Mouse (Mus musculus) testis, adult 2 months (tissue): Measurements from ENCODE around the gene Egf. TPM values are rescaled to one million over a fixed set of nuclear protein-coding genes. Genes with fewer than 3 reads are reported as not detected.
A peak's percentile ranks its signal among the peaks of the same experiment; 100 is the strongest.

Experiments used
- H3K27ac ChIP-seq: fragments of 200-500 bp; 2 replicates; pipeline ENCODE4 v1.5.1; 2012; ENCODE audit warnings: low read depth, low read length; ENCODE audit not compliant: control insufficient read depth, insufficient read depth
- H3K27me3 ChIP-seq: fragments of 200-500 bp; 2 replicates; pipeline ENCODE4 v1.6.1; 2012; ENCODE audit warnings: mild to moderate bottlenecking, low read length, moderate library complexity; ENCODE audit not compliant: control insufficient read depth, insufficient read depth
- H3K36me3 ChIP-seq: fragments of 200-500 bp; 2 replicates; pipeline ENCODE4 v1.6.1; 2012; ENCODE audit warnings: mild to moderate bottlenecking, low read length; ENCODE audit not compliant: control insufficient read depth, insufficient read depth
- H3K4me1 ChIP-seq: fragments of 200-500 bp; 2 replicates; pipeline ENCODE4 v1.6.1; 2012; ENCODE audit warnings: low read length; ENCODE audit not compliant: control insufficient read depth, insufficient read depth
- H3K4me3 ChIP-seq: fragments of 200-500 bp; 2 replicates; pipeline ENCODE4 v1.5.1; 2012; ENCODE audit warnings: low read depth, mild to moderate bottlenecking, low read length, moderate library complexity, mixed read lengths; ENCODE audit not compliant: control insufficient read depth
- CTCF ChIP-seq: fragments of 200-500 bp; IDR thresholded peaks from 2 replicates; pipeline ENCODE4 v1.5.1; 2012; ENCODE audit warnings: low read depth, mild to moderate bottlenecking, inconsistent platforms, low read length, moderate library complexity; ENCODE audit not compliant: control insufficient read depth, insufficient read depth, insufficient replicate concordance
- POLR2A ChIP-seq: fragments of 200-500 bp; IDR thresholded peaks from 2 replicates; pipeline ENCODE4 v1.6.1; 2012; ENCODE audit warnings: low read depth, mild to moderate bottlenecking, inconsistent platforms, low read length, moderate library complexity; ENCODE audit not compliant: control insufficient read depth
- polyA plus RNA-seq: library from polyadenylated mRNA; depleted of rRNA; stranded (reverse); fragments of >200 nt; gene quantifications from 2 replicates; pipeline ENCODE4 v1.2.3, GENCODE M21; 2012

Gene Egf
- polyA plus RNA-seq, 1 experiment = 3.4 TPM

DNA sequence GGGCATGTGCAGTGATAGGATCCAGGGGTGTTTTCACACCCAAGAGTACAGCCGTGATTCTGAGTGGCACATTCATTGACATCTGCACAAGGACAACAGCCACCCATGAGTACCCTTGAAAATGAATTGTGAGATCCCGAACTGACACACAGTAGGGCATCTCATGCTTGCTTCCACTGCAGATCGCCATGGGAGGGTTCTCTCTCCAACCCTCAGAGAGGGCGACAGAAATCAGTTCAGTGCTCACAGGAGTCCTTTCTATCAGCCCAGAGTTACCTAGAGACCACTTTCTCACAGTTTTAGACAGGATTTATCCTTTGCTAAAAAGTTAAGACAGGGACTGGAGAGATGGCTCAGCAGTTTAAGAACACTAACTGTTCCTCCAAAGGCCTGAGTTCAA lies 31.8 kb downstream of the Egf start:
- Histone ChIP-seq H3K4me1 (no peaks in the 10 kb centered on the region; the same call in 1 of the 2 replicates), H3K27ac (no peak overlapping the region), H3K27me3 (no peaks in the 10 kb centered on the region), H3K36me3 (no peaks in the 10 kb centered on the region), H3K4me3 (no peak overlapping the region)
- no peak for TF ChIP-seq POLR2A
- TF ChIP-seq CTCF = no peak

DNA sequence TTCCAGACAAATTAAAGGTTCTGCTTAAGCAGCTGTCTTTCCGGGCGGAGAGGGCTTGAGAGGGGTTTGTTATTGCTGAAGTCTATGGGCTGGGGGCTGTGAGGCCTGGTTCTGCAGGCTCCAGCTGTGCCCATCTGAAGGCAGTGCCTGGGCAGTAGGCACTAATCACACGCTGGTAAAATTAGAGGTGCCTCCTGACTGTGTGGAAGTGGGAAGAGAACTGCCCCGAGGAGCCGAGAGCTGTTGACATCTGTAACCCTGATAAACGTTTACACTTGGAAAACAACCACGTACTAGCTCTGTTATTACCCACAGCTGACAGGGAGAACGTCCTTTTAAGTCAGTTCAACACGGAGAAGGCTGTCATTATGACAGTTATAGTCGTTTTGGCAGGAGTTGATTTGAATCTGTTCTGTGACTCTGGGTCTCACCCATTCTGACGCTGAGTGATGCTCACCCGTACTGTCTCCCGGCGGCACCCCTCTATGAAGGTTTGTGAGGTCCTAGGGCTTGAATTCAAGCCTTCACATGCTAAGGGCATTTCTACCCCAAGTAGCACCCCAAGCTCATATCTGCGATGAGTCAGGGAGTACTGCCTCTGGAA lies 40.5 kb downstream of the Egf start:
- no peak overlapping the region for H3K4me3 ChIP-seq
- no peak overlapping the region for H3K27ac ChIP-seq
- TF ChIP-seq CTCF (no peak), POLR2A (no peak)
- H3K4me1 ChIP-seq = no peaks in the 10 kb centered on the region
- H3K36me3 ChIP-seq = no peaks in the 10 kb centered on the region
- H3K27me3 ChIP-seq = no peaks in the 10 kb centered on the region

DNA sequence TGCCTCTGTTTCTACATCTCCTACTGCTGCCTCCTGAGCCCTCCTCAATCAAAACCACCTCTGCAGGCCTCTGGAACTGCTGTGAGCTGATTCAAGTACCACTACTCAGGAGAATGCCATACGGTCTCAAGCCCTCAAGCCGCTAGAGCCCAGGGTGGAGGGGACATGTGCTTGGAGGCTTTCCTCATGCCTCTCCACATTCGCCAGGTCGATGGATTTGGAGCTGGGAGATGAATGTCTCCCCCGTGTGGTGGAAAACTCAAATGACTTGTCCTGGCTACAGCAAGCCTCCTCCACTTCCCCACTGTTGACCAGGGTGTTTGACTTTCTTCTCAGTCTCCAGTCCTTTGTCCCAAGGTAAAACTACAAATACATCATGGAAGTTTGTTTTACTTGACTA lies 47.0 kb downstream of the Egf start:
- Histone ChIP-seq H3K4me3 (no peak overlapping the region), H3K27ac (no peak overlapping the region), H3K36me3 (no peaks in the 10 kb centered on the region), H3K4me1 (no peaks in the 10 kb centered on the region), H3K27me3 (no peaks in the 10 kb centered on the region)
- TF ChIP-seq CTCF (peak; percentile 42; the same call in 1 of the 2 replicates), POLR2A (no peak)

DNA sequence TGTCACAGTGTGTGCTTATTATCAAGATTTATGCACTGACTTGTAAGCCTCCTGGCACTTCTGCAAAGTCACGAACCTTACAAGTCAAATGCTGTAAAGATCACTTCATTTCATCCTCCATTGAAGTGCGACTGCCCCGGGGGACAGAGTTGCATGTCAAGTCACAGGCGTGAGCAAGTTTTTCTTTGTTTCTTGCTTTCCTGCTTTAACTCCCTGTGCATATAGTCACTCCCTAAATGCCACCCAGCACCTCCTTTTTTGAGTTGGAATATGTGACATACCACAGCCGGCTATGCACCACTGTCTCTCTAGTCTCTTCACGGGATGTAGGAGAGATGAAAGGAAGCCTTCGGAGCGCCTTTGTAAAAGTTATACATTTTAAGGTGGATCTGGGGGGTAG lies 56.2 kb downstream of the Egf start:
- H3K4me1 ChIP-seq = no peaks in the 10 kb centered on the region
- no peaks in the 10 kb centered on the region for H3K27me3 ChIP-seq
- H3K4me3 ChIP-seq = no peak overlapping the region
- H3K27ac ChIP-seq = no peak overlapping the region
- TF ChIP-seq POLR2A = no peak
- TF ChIP-seq CTCF = no peak
- H3K36me3 ChIP-seq = no peaks in the 10 kb centered on the region

DNA sequence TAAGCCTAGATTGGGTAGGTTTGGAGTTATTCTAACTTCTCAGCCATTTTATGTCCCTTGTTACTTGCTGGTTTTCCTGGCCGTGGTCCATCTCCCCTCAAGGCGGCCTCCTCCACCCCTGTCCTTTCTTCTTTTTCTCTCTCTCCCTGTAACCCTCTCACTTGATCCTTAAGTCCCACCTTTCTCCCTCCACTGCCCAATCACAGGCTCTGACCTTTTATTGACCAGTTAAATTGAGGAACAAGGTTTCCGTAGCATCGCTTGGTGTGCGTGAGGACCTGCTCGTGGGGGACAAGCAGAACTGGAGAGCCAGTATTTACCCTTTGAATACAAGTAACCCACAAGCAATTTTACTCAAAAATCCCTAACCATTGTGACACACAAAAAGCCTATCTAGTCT lies 56.8 kb downstream of the Egf start:
- Histone ChIP-seq H3K4me3 (no peak overlapping the region), H3K27ac (no peak overlapping the region), H3K4me1 (no peaks in the 10 kb centered on the region), H3K36me3 (no peaks in the 10 kb centered on the region), H3K27me3 (no peaks in the 10 kb centered on the region)
- TF ChIP-seq CTCF (no peak), POLR2A (no peak)

DNA sequence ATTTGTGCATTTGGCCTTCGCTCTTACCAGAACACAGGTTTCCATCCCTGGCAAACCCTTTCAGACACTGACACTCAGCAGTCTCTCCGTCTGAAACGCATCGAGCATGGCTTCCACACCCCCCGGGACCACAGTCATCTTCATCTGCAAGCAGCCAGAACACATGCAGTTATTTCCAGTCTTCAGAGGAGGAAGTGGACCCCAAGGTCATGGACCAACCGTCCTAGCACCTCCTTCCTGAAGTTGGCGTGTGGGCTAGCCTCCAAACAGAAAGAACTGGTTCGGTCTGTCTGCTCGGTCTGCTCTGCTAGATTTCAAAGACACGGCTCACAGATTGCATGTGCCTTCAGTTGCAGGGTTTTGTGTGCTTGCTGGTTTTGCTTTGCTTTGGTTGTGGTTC lies 57.4 kb downstream of the Egf start:
- TF ChIP-seq POLR2A (no peak), CTCF (no peak)
- Histone ChIP-seq H3K36me3 (no peaks in the 10 kb centered on the region), H3K4me3 (no peak overlapping the region)

DNA sequence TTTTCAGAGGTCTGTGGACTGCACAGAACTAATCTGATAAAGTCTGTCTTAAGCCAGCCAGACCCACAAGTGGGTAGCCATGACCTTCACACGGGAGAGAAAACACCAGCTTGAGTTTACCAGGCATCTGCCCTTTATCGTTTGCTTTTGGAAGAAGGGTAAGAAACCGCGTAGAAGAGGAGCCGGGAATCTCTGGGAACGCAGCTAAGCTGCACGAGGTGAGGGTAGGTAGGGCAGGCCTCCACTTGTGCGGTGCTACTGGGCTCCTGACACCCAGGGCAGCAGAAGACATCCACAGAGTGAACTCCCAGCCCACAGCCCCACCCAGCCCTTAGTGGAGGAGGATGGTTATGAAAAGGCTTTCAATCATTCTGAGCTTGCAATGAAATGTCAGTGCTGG lies 59.2 kb downstream of the Egf start:
- TF ChIP-seq POLR2A (no peak), CTCF (no peak)
- no peaks in the 10 kb centered on the region for H3K4me1 ChIP-seq
- H3K27ac ChIP-seq = no peak overlapping the region
- H3K36me3 ChIP-seq = no peaks in the 10 kb centered on the region
- no peak overlapping the region for H3K4me3 ChIP-seq
- no peaks in the 10 kb centered on the region for H3K27me3 ChIP-seq

More for the DNA sequence above, 57.4 kb downstream of the Egf start:
- no peak overlapping the region for H3K27ac ChIP-seq
- no peaks in the 10 kb centered on the region for H3K4me1 ChIP-seq
- H3K27me3 ChIP-seq = no peaks in the 10 kb centered on the region

DNA sequence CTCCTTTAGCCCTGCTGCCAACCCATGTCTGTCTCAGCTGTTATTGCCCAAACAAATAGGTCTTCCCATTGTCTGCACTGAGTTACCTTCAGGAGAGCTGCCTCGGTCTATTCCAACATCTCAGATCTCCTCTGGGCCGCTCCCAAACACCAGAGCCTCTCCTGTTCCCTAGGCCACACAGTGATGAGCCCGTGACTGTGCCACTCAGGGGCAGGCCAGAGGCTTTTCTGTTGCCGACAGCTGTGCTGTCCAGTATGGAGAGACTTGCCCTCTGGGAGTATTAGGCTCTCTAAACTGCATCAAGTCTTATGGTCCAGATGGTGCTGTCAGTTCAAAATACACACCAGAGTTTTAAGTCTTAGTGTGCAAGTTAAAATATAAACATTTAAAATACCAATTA lies 61.5 kb downstream of the Egf start:
- H3K27ac ChIP-seq = no peak overlapping the region
- no peaks in the 10 kb centered on the region for H3K4me1 ChIP-seq
- TF ChIP-seq CTCF (no peak), POLR2A (no peak)
- no peaks in the 10 kb centered on the region for H3K36me3 ChIP-seq
- no peak overlapping the region for H3K4me3 ChIP-seq
- H3K27me3 ChIP-seq = no peaks in the 10 kb centered on the region
